Mouse (Mus musculus) skeletal muscle tissue, adult 2 months (tissue): ENCODE data around the gene Mgat4d.
A peak's percentile ranks its signal among the peaks of the same experiment; 100 is the strongest.
"Not testable (repeated sequence)": the region's sequence is repeated elsewhere in the genome, so short reads cannot be mapped to it uniquely, and the experiment has no call there.

Source experiments
- DNase-seq: peaks from one replicate; pipeline ENCODE4 v3.0.0-alpha.2; 2012; ENCODE audit warnings: low read depth, low spot score

Mgat4d gene

DNA sequence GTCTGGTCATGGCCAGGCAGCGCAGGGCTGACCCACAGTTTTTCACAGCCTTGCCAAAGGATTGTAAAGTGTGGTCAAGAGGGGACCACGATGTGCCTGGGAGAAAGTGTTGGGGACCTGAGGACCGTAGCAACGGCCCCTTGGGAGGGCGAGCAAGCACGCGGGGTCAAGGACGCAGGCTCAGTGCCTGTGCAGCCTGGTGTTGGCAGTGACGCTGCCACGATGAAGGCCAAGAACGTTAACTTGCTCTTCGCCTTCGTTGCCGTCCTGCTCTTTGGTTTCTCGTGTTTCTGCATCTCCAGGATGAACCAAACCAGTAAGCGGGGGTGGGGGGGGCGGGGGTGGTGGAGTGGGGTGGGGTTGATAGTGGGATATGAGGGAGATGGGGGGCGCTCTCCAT lies at the start of gene Mgat4d:
TSS of gene Mgat4d (plus strand) at position 209 of the 400 bp plus-strand sequence.
- DNase-seq: no peak

DNA sequence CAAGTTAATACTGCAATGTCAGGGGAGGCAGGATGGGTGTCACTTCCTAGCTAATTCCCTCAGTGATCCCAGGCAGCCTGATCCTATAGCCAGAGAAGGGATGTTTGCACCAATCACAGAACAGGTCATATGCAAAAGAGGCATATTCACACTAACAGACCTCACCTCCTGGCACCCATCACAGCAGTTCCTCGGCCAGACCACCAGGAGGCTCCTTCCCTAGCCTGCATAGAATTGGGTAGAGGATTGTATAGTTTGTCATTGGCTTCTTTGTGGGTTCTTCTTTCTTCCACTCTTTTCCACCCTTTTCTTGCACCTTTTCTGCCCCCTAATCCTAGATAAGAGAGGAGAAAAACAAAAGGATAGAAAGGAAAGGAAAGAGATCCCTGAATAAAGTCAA lies 48.1 kb upstream of the Mgat4d start:
- no peak for DNase-seq

- no peak for DNase-seq
Observed at GRCm38 (mm10) chr8:83304946-83305345, 43.3 kb upstream of the Mgat4d start.

DNA sequence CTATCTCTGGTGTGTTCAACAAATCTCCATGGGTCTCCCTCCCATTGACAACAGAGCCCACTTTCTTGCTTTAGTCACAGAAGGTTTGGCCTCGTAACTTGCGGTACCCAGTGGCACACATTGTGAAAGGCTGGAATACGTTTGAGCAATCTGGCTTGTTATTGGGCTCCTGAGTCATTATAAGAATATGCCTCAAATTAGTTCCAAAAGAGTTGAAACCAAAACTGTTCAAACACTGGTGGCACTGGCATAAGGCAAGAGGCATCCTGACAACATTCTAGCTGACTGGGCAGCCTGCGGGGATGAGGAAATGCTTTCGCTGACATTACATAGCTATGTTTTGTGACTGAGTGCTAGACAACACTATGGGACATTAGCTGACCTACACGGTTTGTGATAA lies 38.4 kb upstream of the Mgat4d start:
- DNase-seq: no peak

DNA sequence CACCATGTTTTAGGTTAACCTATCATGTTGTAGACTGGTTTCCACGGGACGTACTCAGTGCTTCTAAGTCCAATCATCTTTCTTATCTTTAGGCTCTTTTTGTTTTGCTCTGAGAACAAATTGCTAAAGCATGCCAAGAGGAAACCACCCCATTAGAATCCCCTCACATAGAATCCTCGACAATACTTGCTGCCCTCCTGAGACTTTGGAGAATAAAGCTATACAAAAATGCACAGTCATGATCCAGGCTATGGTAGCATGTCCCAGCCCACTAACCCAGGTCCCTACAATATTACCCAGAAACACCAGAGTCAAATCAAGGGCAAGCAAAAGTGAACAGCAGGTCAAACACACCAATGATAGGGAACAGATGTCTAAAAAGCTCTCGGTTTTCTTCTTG lies 33.2 kb upstream of the Mgat4d start:
- not testable (repeated sequence) for DNase-seq

- no peak for DNase-seq
Observed at GRCm38 (mm10) chr8:83315691-83316090, 32.6 kb upstream of the Mgat4d start.

DNA sequence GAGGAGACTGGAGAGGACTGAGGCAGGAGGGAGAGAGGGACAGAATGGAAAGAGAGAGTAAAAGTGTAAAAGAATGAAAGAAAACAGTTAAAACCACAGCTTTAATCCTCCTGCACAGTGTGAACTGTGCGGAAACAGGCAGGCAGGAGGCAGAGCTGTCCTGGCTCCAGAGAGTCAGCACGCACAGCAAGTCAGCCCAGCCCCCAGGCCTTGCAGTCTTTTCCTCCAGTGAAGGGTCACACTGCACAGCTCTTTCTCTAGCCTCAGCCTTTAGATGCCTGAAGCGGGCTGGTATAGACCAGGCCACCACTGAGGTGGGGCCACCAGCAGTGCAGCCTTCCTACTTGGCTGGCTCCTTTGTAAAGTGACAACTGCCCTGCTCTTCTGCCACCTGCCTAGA lies 27.7 kb upstream of the Mgat4d start:
- DNase-seq: no peak

DNA sequence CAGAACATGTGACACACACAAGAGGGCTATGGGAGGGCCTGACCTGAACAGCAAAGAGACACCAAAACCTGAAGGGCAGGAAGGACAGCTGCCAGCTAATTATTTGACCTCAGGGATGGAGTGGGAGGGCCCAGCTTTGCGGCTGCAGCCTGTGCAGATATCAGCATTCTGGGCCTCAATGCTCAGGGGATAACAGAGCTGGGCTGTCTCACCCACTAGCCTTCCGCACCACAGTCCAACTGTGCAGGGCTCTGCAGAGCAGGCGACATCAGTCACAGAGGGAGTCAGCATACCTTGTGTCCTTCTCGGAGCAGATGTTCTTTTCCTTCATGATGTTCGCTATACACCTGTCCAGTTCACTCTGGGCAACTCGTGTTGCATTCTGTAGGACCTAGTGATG lies 25.9 kb upstream of the Mgat4d start:
- DNase-seq: no peak

DNA sequence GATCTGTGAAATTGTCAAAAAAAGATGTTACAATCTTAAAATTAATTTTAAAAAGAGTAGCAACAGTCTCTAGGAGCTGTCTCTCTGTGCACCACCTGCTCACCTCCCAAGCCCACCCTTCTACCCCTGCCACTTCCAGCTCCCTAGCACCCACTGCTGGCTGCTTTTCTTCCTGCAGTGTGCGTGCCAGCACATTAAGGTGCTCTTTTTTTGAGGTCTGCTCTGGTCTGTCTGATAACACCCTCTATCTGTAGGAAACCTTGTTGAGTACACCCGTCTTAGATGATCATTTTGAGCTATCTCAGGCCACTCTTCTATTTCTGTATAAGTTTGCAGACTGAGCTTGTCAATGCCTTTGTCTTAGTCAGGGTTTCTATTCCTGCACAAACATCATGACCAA lies 25.2 kb upstream of the Mgat4d start:
- DNase-seq: no peak

GRCm38 (mm10) chr8:83327889-83328288 lies 20.4 kb upstream of the Mgat4d start:
- DNase-seq: no peak

DNA sequence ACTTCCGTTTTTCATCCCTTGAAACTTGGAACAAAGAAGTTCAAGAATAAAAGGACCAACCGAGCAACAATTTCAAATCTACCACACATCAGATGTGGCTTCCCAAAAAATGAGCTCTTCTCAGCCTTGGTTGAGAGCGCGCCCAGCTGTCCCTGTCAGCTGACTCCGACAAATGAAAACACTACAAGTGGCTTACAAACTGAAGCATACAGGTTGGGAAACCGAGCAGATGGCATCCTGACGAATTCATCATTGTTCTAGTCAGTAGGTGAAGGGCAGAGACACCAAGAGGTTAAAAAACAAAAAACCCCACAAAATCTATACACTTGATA lies 16.7 kb upstream of the Mgat4d start:
- no peak for DNase-seq

- DNase-seq: peak; percentile 95
Observed at GRCm38 (mm10) chr8:83331899-83332697, 16.2 kb upstream of the Mgat4d start, which contains the start of gene Elmod2. Gene Elmod2, minus strand, starts transcription at chr8:83332486.

DNA sequence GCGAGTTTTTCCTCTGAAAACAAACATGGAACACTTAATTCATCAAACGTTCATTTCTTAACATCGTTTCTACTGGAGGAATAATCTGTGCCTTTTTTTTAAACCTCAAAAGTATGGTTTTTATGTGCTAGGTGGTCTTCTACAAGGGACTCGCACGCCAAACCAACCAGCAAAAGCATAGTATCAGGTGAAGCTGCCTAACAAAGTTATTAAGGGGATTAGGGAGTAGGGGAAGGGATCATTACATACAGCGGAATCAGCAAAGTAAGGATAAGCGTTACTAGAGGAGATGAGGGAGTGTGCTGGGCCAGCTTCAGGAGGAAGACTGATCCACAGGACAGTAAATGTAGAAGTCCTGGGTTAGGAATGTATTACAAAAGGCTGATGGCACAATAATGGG lies 15.4 kb upstream of the Mgat4d start:
- no peak for DNase-seq

- no peak for DNase-seq
Observed at GRCm38 (mm10) chr8:83342076-83342475, 6.2 kb upstream of the Mgat4d start.

GRCm38 (mm10) chr8:83342693-83343092 lies 5.6 kb upstream of the Mgat4d start:
- no peak for DNase-seq

DNA sequence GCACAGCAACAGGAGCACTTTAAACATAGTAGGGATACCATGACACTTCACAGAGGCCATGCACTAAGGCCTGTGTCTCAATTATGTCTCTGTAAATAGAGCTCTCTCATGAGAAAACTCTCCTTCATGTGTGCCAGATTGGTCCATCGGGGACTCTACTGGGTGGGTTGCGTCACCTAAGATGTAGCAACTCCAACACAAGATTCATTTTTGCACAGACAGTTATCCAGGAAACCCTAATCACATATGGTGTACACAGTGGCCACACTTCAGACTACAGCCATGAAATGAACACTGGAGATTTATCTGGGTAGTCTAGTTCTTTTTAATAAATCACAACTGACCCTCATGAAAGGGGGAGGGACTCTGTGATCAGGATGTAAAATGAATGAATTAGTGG lies 3.0 kb downstream of the Mgat4d start:
- DNase-seq: no peak

DNA sequence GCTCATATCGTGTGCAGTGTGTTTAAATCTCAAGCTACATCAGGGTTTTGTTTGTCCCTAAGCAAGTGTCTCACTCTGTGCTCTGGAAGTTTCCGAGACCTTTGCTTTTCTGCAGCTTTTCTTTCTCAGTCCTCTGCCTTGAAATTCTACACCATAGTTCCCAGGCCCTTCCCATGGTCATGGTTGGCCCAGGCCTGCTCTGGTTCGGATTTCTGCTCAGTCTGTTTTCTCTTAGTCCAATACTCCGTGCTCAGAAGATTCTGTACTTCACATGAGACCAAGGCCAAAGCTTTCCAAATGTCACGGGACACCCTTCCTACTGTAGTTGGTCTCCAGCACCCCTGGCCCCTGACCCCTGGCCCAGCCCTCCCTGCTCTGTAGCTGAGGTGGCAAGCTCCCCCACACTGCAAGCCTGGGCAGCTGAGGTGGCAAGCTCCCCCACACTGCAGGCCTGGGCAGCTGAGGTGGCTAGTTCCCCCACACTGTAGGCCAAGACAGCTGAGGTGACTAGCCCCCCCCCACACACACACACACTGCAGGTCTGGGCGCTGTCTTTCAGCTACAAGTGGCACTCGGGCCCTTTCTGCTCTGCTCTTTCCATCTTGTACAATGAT lies 15.0 kb downstream of the Mgat4d start:
- no peak for DNase-seq

DNA sequence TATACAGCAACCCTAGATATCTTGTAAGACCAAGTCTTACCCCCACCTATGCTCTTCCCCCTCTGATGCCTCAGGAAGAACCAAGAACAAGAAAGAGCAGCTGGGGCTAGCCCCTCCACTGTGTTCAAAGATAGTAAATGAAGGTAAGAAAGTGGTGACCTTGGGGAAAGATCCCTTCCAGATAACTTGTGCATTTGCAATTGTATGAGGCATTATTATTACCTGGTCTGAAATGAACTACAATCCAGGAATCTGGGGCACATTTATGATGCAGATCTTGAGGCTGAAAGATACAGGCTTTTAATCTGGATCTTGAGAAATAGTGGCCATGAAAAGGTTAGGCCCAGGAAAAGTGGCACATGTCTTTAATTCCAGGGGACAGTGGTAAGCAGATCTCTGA lies 29.0 kb downstream of the Mgat4d start:
- no peak for DNase-seq

DNA sequence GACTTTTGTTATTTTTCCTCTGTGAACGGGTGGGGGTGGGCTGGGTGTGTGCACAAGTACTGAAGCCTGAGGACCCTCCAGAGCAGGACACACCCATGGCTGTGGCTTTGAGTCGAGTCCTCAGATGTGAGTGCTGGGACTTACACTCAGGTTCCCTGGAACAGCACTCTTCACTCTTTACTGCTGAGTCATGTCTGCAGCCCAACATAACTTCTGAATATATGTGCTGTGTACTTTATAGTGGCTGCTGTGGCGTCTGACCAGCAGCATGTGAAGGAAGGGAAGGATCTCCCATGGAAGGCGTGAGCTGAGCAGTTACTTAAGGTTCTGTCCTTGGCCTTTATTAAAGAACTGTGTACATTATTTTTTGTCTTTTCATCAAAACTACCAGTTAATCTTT lies 31.9 kb downstream of the Mgat4d start:
- DNase-seq: no peak

GRCm38 (mm10) chr8:83381016-83381415 lies 32.7 kb downstream of the Mgat4d start:
- no peak for DNase-seq

DNA sequence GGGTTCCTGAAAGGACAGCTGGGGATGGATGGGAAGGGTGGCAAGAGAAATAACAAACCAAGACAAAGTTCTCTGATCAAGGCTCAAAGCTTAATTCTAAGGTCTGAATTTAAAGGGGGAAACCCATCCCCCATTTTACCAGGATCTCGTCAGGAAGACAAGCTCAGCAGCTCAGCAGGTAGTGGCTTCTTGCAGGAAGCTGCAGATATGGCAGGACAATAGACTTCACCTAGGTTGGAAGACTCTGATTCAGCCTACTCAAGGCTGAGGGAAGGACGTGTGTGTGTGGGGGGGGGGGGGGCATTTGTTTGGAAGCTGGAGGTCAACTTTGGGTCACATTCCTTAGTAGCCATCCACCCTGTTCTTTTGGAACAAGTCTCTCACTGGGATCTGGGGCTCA lies 34.6 kb downstream of the Mgat4d start:
- DNase-seq: no peak

DNA sequence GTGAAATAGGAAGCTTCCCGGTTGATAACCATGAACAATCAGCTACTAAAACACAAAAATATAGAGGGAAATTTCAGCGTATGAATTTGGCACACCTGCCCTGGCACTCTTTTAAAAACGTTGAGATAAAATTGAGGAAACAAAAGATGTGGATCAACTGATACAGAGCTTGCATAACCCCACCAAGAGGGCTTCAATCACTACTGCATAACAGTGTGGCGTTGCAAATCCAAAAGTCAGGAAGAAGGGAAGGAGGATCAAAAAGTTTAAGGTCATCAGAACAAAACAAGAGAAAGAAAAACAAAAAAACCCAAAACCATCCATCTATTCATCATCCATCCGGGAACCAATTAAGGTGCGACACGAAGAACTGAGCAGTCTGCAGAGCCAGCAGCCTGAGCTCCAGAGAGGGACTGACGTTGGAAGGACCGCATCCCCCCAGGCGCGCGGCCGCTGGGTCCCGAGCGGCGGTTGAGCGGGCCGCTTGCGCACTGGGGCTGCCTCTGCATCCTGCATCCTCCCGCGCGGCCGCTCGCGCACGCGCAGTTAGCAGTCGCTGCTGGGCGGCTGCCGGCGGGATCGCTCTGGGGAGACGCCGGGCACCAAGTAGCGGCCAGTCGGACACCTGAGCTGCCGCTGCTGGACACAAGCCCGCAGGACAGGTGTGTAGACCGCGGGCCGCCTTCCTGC lies 41.2 kb downstream of the Mgat4d start, which contains the start of gene Clgn:
TSS of gene Clgn (plus strand) at position 552 of the 690 bp plus-strand sequence.
- no peak for DNase-seq
